Mouse (Mus musculus): ENCODE results near the gene Fam89a. TPM values are rescaled to one million over a fixed set of nuclear protein-coding genes. Genes with fewer than 3 reads are reported as not detected.

The Fam89a gene
- polyA plus RNA-seq, 1 experiment from 2014 or later = 0.79 TPM

DNA sequence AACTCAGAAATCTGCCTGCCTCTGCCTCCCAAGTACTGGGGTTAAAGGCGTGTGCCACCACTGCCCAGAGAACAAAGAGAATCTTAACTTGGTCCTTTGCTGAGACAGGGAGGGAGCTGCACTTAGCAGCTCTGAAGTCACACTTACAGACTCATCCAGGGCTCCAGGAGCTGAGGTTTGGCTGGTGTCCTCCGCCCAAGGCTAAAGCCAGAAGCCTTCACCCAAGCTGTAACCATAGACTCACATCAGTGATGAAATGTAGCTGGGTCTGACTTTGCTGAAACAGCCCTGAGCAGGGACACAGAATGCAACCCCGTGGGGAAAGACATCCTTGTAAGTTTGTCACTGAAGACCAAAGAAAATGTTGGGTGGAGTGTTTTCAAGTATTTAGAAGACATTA lies 30.8 kb upstream of the Fam89a start:
- Histone ChIP-seq H3K9me3 (no peaks in the 10 kb centered on the region), H3K9ac (no peak overlapping the region), H3K4me3 (replicated peaks) (no peak overlapping the region), H3K27ac (no peak overlapping the region), H3K27me3 (peaks cover 15% of the 10 kb centered on the region; the same call in 1 of the 2 replicates), H3K4me1 (peaks cover 15% of the 10 kb centered on the region), H3K36me3 (replicated peaks) (no peaks in the 10 kb centered on the region), H3K4me2 (no peak overlapping the region)
- 78% methylated on average over 3 of the region's 3 CpGs for WGBS
- no peak for ATAC-seq (ENCODE audit: low FRiP score)

- WGBS = 21% methylated on average over 7 of the region's 7 CpGs
- no peak overlapping the region for H3K4me2 ChIP-seq
- H3K27me3 ChIP-seq = peaks cover 17% of the 10 kb centered on the region
- H3K27ac ChIP-seq = peak overlapping the region; percentile 67
- H3K4me1 ChIP-seq = peaks cover 18% of the 10 kb centered on the region
- H3K9me3 ChIP-seq = no peaks in the 10 kb centered on the region
- H3K4me3 ChIP-seq (replicated peaks) = no peak overlapping the region
- no peak overlapping the region for H3K9ac ChIP-seq
- H3K36me3 ChIP-seq (replicated peaks) = no peaks in the 10 kb centered on the region
- ATAC-seq (ENCODE audit: low FRiP score) = peak; percentile 72
Measured at GRCm38 (mm10) chr8:124780236-124780635, 28.6 kb upstream of the Fam89a start.

DNA sequence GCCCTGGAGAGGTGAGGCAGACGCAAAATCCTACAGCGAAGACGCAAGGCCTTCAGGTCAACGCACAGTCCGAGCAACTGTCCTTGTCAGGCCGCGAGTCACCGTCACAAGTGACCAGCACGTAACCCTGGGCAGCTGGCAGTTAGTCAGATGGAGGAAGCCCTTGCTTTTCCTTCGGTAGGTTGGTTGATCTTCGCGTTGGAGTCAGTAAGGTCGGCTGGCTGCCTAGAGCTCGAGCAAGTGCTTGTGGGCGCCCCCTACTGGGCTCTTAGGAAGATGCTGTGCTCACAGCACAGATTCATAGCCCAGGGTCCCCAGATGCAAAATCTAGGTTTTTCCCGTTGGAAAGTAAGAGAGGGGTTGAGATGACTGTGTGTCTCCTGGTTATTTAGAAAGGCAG lies 24.1 kb upstream of the Fam89a start:
- no peak overlapping the region for H3K27ac ChIP-seq
- no peak overlapping the region for H3K4me3 ChIP-seq (replicated peaks)
- 13% methylated on average over 16 of the region's 16 CpGs for WGBS
- H3K9ac ChIP-seq = no peak overlapping the region
- peak overlapping the region; percentile 37 for H3K4me2 ChIP-seq
- H3K9me3 ChIP-seq = no peaks in the 10 kb centered on the region
- ATAC-seq (ENCODE audit: low FRiP score) = no peak
- H3K4me1 ChIP-seq = peaks cover 9% of the 10 kb centered on the region
- no peaks in the 10 kb centered on the region for H3K36me3 ChIP-seq (replicated peaks)
- H3K27me3 ChIP-seq = peaks cover 30% of the 10 kb centered on the region

DNA sequence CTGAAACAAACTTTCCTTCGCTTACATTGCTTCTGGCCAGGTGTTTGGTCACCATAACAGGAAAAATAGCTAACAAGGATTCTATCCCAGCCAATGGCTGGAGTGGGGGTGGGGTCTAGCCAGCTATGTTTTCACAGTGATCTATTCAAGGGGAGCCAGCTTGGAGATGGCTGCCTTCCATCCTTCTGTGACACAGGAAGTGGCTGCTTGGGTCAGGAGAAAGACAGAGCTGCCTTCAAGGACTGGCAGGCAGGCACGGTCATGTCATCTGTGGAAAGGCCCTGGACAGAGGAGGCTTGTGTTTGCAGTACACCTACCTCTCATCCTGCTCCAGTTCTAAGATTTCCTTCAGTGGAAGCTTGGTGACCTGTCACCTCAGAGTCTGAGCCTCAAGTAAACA lies 20.8 kb upstream of the Fam89a start:
- H3K4me3 ChIP-seq (replicated peaks) = no peak overlapping the region
- WGBS = 72% methylated on average over 2 of the region's 2 CpGs
- H3K27ac ChIP-seq = no peak overlapping the region
- H3K4me1 ChIP-seq = 0 out of 2 replicates have a peak, but pooled peaks cover 3% of the 10 kb centered on the region
- H3K36me3 ChIP-seq (replicated peaks) = no peaks in the 10 kb centered on the region
- no peak overlapping the region for H3K4me2 ChIP-seq
- H3K27me3 ChIP-seq = peaks cover 30% of the 10 kb centered on the region
- H3K9me3 ChIP-seq = no peaks in the 10 kb centered on the region
- H3K9ac ChIP-seq = no peak overlapping the region
- ATAC-seq (ENCODE audit: low FRiP score) = no peak

DNA sequence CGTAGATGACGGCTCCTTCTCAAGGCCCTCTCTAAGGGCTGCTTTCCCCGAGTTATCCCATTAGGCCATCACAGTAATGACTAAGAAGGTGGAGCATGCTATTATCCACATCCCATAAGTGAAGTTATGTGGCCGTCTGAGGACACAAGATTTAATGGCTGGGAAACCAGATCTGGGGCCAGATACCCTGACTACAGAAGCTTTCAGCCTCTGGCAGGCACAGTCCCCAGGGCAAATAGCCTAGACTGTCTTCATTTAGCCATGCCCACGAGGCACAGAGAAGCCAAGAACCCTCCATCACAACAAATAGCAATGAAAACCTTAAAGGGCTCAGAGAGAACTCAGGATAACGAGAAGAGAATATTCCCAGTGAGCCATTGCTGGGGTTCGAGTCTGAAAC lies 11.4 kb upstream of the Fam89a start:
- 66% methylated on average over 7 of the region's 7 CpGs for WGBS
- Histone ChIP-seq H3K9ac (no peak overlapping the region), H3K4me1 (no peaks in the 10 kb centered on the region), H3K27me3 (no peaks in the 10 kb centered on the region), H3K4me2 (no peak overlapping the region), H3K27ac (no peak overlapping the region), H3K4me3 (replicated peaks) (no peak overlapping the region), H3K36me3 (replicated peaks) (no peaks in the 10 kb centered on the region), H3K9me3 (no peaks in the 10 kb centered on the region)
- ATAC-seq (ENCODE audit: low FRiP score) = no peak

GRCm38 (mm10) chr8:124758544-124758943 lies 6.9 kb upstream of the Fam89a start:
- no peak overlapping the region for H3K9ac ChIP-seq
- H3K4me3 ChIP-seq (replicated peaks) = no peak overlapping the region
- peaks cover 5% of the 10 kb centered on the region for H3K4me1 ChIP-seq
- H3K27ac ChIP-seq = no peak overlapping the region
- no peaks in the 10 kb centered on the region for H3K9me3 ChIP-seq
- ATAC-seq (ENCODE audit: low FRiP score) = no peak
- no peaks in the 10 kb centered on the region for H3K36me3 ChIP-seq (replicated peaks)
- peaks cover 21% of the 10 kb centered on the region for H3K27me3 ChIP-seq
- no peak overlapping the region for H3K4me2 ChIP-seq
- 55% methylated on average over 3 of the region's 3 CpGs for WGBS

DNA sequence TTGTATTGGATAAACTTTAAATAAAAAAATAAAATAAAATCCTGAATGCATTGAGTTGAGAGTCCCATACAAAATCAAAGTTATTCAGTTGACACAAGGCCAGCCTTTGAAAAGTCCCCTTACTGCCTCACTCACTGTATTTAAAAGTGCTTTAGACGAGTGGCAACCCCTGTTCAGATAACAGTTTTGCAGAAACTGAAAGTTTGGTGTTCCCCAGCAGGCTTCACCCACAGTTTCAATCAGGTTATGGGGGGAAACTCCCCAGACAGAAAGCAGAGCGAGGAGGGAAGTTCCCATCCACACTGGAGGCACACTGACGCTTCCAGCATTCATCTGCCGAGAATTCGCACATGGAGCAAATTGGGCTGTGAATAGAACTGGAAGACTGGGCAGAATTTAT lies 5.0 kb upstream of the Fam89a start:
- no peak for ATAC-seq (ENCODE audit: low FRiP score)
- Histone ChIP-seq H3K4me1 (peaks cover 11% of the 10 kb centered on the region), H3K36me3 (replicated peaks) (no peaks in the 10 kb centered on the region), H3K27me3 (peaks cover 41% of the 10 kb centered on the region), H3K27ac (no peak overlapping the region), H3K4me3 (replicated peaks) (no peak overlapping the region), H3K9me3 (no peaks in the 10 kb centered on the region), H3K4me2 (no peak overlapping the region), H3K9ac (no peak overlapping the region)
- 65% methylated on average over 5 of the region's 5 CpGs for WGBS

GRCm38 (mm10) chr8:124756153-124756552 lies 4.5 kb upstream of the Fam89a start:
- 78% methylated on average over 2 of the region's 2 CpGs for WGBS
- no peak overlapping the region for H3K9ac ChIP-seq
- H3K4me3 ChIP-seq (replicated peaks) = no peak overlapping the region
- no peak overlapping the region for H3K4me2 ChIP-seq
- H3K9me3 ChIP-seq = no peaks in the 10 kb centered on the region
- ATAC-seq (ENCODE audit: low FRiP score) = no peak
- no peak overlapping the region for H3K27ac ChIP-seq
- H3K36me3 ChIP-seq (replicated peaks) = no peaks in the 10 kb centered on the region
- H3K4me1 ChIP-seq = peaks cover 15% of the 10 kb centered on the region
- peaks cover 45% of the 10 kb centered on the region for H3K27me3 ChIP-seq

- Histone ChIP-seq H3K9me3 (no peaks in the 10 kb centered on the region), H3K4me1 (peaks cover 19% of the 10 kb centered on the region), H3K36me3 (replicated peaks) (no peaks in the 10 kb centered on the region), H3K27me3 (peaks cover 52% of the 10 kb centered on the region), H3K4me3 (replicated peaks) (no peak overlapping the region), H3K27ac (no peak overlapping the region), H3K9ac (no peak overlapping the region), H3K4me2 (no peak overlapping the region)
- 80% methylated on average over 8 of the region's 8 CpGs for WGBS
- no peak for ATAC-seq (ENCODE audit: low FRiP score)
Measured at GRCm38 (mm10) chr8:124755481-124755880, 3.8 kb upstream of the Fam89a start.

DNA sequence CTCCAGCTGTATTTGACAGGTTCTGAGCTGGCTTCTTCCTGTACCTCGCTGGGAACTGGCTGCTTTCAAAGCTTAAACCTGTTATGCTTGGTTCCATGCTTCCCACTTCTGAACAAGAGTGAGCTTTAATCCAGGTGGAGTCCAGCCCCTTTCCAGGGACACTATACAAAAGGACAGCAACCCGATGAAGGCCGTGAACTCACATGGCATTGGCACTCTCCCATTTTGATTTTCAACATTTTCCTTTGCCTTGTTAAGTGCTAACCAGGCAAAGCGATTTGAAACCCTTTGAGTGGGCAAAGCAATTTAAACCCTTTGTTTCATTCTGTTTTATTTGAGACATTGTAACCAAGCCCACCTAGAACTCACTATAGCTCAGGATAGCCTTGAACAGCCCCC lies 3.2 kb upstream of the Fam89a start:
- Histone ChIP-seq H3K27me3 (peaks cover 59% of the 10 kb centered on the region), H3K4me2 (no peak overlapping the region), H3K36me3 (replicated peaks) (no peaks in the 10 kb centered on the region), H3K27ac (no peak overlapping the region), H3K9ac (no peak overlapping the region), H3K4me3 (replicated peaks) (no peak overlapping the region), H3K4me1 (peaks cover 19% of the 10 kb centered on the region), H3K9me3 (no peaks in the 10 kb centered on the region)
- ATAC-seq (ENCODE audit: low FRiP score) = no peak
- 32% methylated on average over 4 of the region's 4 CpGs for WGBS

GRCm38 (mm10) chr8:124754101-124754791 lies 2.6 kb upstream of the Fam89a start:
- Histone ChIP-seq H3K27me3 (peaks cover 64% of the 10 kb centered on the region), H3K36me3 (replicated peaks) (no peaks in the 10 kb centered on the region), H3K9ac (no peak overlapping the region), H3K4me2 (no peak overlapping the region), H3K4me3 (replicated peaks) (no peak overlapping the region), H3K27ac (no peak overlapping the region), H3K4me1 (peaks cover 19% of the 10 kb centered on the region), H3K9me3 (no peaks in the 10 kb centered on the region)
- ATAC-seq (ENCODE audit: low FRiP score) = no peak
- 21% methylated on average over 11 of the region's 11 CpGs for WGBS

GRCm38 (mm10) chr8:124752325-124752862 lies 762 bp upstream of the Fam89a start:
- peaks cover 19% of the 10 kb centered on the region for H3K4me1 ChIP-seq
- no peaks in the 10 kb centered on the region for H3K9me3 ChIP-seq
- 27% methylated on average over 21 of the region's 21 CpGs for WGBS
- peak overlapping the region; percentile 57; the same call in 1 of the 2 replicates for H3K4me3 ChIP-seq (replicated peaks)
- H3K4me2 ChIP-seq = peak overlapping the region; percentile 77
- peaks cover 69% of the 10 kb centered on the region for H3K27me3 ChIP-seq
- H3K9ac ChIP-seq = no peak overlapping the region
- no peaks in the 10 kb centered on the region for H3K36me3 ChIP-seq (replicated peaks)
- no peak overlapping the region for H3K27ac ChIP-seq
- no peak for ATAC-seq (ENCODE audit: low FRiP score)

- Histone ChIP-seq H3K4me2 (peak overlapping the region; percentile 77), H3K9me3 (no peaks in the 10 kb centered on the region), H3K4me3 (replicated peaks) (peak overlapping the region; percentile 57), H3K27ac (no peak overlapping the region), H3K27me3 (peaks cover 69% of the 10 kb centered on the region), H3K36me3 (replicated peaks) (no peaks in the 10 kb centered on the region), H3K4me1 (peaks cover 19% of the 10 kb centered on the region), H3K9ac (peak overlapping the region; percentile 36; the same call in 1 of the 2 replicates)
- no peak for ATAC-seq (ENCODE audit: low FRiP score)
- 0% methylated on average over 31 of the region's 31 CpGs for WGBS
Measured at GRCm38 (mm10) chr8:124751191-124751590, 441 bp downstream of the Fam89a start.

All from forebrain, embryonic 12.5 days (tissue).